Mouse (Mus musculus) brain, adult 2 months (tissue): ENCODE results near the gene Ddit4l.
"Not testable (repeated sequence)": the region's sequence is repeated elsewhere in the genome, so short reads cannot be mapped to it uniquely, and the experiment has no call there.

Experiments
- DNase-seq: peaks from one replicate; pipeline ENCODE4 v3.0.0; 2011; ENCODE audit warnings: low read depth, low spot score

The Ddit4l gene

GRCm38 (mm10) chr3:137621312-137621711, at the start of gene Ddit4l:
Ddit4l (plus strand) TSS chr3:137621612.
- not testable (repeated sequence) for DNase-seq

- no peak for DNase-seq
These were observed 45.3 kb upstream of the Ddit4l start for GRCm38 (mm10) chr3:137576146-137576545.

- no peak for DNase-seq
These were observed 34.9 kb upstream of the Ddit4l start for GRCm38 (mm10) chr3:137586376-137586969.

GRCm38 (mm10) chr3:137589811-137590210, 31.6 kb upstream of the Ddit4l start:
- DNase-seq = peak; percentile 40

GRCm38 (mm10) chr3:137594332-137594905, 27.0 kb upstream of the Ddit4l start:
- no peak for DNase-seq

GRCm38 (mm10) chr3:137608918-137609435, 12.4 kb upstream of the Ddit4l start:
- DNase-seq = peak; percentile 83

- DNase-seq = no peak
These were observed 10.8 kb upstream of the Ddit4l start for GRCm38 (mm10) chr3:137610457-137611109.

GRCm38 (mm10) chr3:137611110-137611857, 10.1 kb upstream of the Ddit4l start:
- DNase-seq = no peak

- no peak for DNase-seq
These were observed 9.4 kb upstream of the Ddit4l start for GRCm38 (mm10) chr3:137611981-137612380.

- peak; percentile 67 for DNase-seq
These were observed 872 bp upstream of the Ddit4l start for GRCm38 (mm10) chr3:137620540-137620939.

- DNase-seq = peak; percentile 34
These were observed 679 bp downstream of the Ddit4l start for GRCm38 (mm10) chr3:137622091-137622490.

GRCm38 (mm10) chr3:137622895-137623580, 1.6 kb downstream of the Ddit4l start:
- no peak for DNase-seq

- DNase-seq = peak; percentile 16
These were observed 2.4 kb downstream of the Ddit4l start for GRCm38 (mm10) chr3:137623581-137624362.

- no peak for DNase-seq
These were observed 3.6 kb downstream of the Ddit4l start for GRCm38 (mm10) chr3:137625054-137625453.

- DNase-seq = no peak
These were observed 12.3 kb downstream of the Ddit4l start for GRCm38 (mm10) chr3:137633726-137634125.

GRCm38 (mm10) chr3:137636571-137636970, 15.2 kb downstream of the Ddit4l start:
- no peak for DNase-seq

GRCm38 (mm10) chr3:137641238-137641637, 19.8 kb downstream of the Ddit4l start:
- no peak for DNase-seq

GRCm38 (mm10) chr3:137642137-137642536, 20.7 kb downstream of the Ddit4l start:
- DNase-seq = peak; percentile 12

GRCm38 (mm10) chr3:137642568-137642967, 21.2 kb downstream of the Ddit4l start:
- no peak for DNase-seq

GRCm38 (mm10) chr3:137644081-137644480, 22.7 kb downstream of the Ddit4l start:
- no peak for DNase-seq

- no peak for DNase-seq
These were observed 23.5 kb downstream of the Ddit4l start for GRCm38 (mm10) chr3:137644947-137645346.
